ENCODE assay signal across 14 mouse cellular contexts in the genomic region with DNA sequence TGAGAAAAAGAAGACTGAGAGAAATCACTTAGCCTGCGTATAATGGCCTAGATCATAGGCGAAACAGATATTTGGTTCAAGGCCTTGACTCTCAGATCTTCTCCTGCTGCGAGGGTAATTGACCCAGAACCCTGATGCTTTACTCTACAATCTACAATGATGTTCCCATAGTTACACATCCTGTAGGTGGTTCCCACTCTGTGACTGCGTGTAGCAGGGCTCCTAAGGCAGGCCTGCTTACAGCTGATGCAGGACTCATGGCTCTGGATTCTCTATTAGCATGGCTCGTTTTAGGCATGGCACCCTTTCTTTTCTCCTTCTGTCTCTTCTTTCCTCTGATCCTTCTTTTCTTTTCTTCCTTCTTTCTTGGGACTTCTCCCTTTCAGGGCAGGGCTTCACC.
"Had no signal": no experiment of that assay in that cellular context is flagged by ENCODE, and none has a peak within 500 bp of the region (broad histone marks: within the 10 kb centered on the region; RNA-seq: fewer than 3 reads in every experiment).

No protein-coding gene starts in this region.

- DNase-seq: lung, adult 18-20 months; lung, embryonic 14.5 days; lung, postnatal 10 days; lung, postnatal 4 days; midbrain, embryonic 14.5 days; retina, postnatal 1 day; right cerebral cortex, adult 18-20 months; right cerebral cortex, postnatal 25 days; right cerebral cortex, postnatal 4 days; spleen, adult 18-20 months; thymus, adult 18-20 months; thymus, postnatal 14 days; thymus, postnatal 36 days had no signal

- ATAC-seq: midbrain, embryonic 16.5 days had no signal
